Mouse (Mus musculus): ENCODE data around the gene Stab2. TPM values are rescaled to one million over a fixed set of nuclear protein-coding genes. Genes with fewer than 3 reads are reported as not detected.

Stab2 gene
- total and polyA plus RNA-seq, 3 experiments = 0.09 TPM; not detected in 2

DNA sequence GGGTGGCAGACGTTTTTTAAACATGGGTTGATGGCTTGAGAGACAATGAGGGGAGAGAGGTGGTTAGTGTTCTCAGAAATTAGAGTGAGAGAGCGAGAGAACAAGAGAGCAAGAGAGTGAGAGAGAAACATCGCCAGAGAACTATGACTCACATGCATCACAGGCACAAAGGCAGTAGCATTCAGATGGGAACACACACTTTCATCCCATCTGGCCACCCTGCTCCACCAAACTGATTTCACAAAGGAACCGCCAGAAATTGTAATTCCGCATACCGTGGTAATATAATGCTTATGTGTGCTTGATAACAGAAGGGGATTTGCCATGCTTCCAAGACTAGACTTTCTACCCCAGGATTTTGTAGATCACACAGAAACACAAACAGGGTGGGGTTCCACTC is 38.5 kb downstream of the Stab2 start:
- Histone ChIP-seq H3K79me2 (replicated peaks; ENCODE audit: control insufficient read depth, extremely low read depth, insufficient read depth, poor library complexity, severe bottlenecking) (no peaks in the 10 kb centered on the region), H3K27me3 (replicated peaks) (peaks cover 5% of the 10 kb centered on the region), H3K27ac (ENCODE audit: insufficient read depth, low read depth) (no peak overlapping the region), H3K4me1 (ENCODE audit: control insufficient read depth in 1 of 2, insufficient read depth in 2 of 2) (peaks cover 0 to 3% of the 10 kb centered on the region in 2 experiments; a peak in 1 of 4 replicates), H3K4me2 (ENCODE audit: insufficient read depth, low read depth, poor library complexity, severe bottlenecking) (no peak overlapping the region), H3K36me3 (replicated peaks in 1 of 2; ENCODE audit: control insufficient read depth in 1 of 2, insufficient read depth in 1 of 2, low read length in 1 of 2) (no peaks in the 10 kb centered on the region), H3K9me3 (replicated peaks; ENCODE audit: low read length) (no peaks in the 10 kb centered on the region), H3K4me3 (replicated peaks in 1 of 3; ENCODE audit: low read depth in 2 of 3, low read length in 2 of 3, poor library complexity in 1 of 3) (no peak overlapping the region), H3K9ac (ENCODE audit: insufficient read depth, low read depth) (no peak overlapping the region)
- DNase-seq (ENCODE audit: extremely low read depth) = no peak
- in situ Hi-C loops (cut with MboI; ENCODE audit: low pct_ligation_motif_present, low pct_unique_long_range_greater_than_20kb, low sequenced_read_pairs) = no loop called here
- dilution Hi-C loops (cut with MboI; ENCODE audit: extremely low pct_ligation_motif_present, extremely low pct_unique_long_range_greater_than_20kb, low sequenced_read_pairs) = no loop called here
- no peak for TF ChIP-seq NELFE (IDR thresholded peaks at IDR 0.05; ENCODE audit: low read depth, low read length)
- TF ChIP-seq ZNF384 (IDR thresholded peaks at IDR 0.05; ENCODE audit: low read depth, low read length) = no peak
- no peak for TF ChIP-seq TBP (conservative IDR thresholded peaks at IDR 0.05; ENCODE audit: low read depth, low read length)
- TF ChIP-seq UBTF (IDR thresholded peaks at IDR 0.05; ENCODE audit: low read depth, low read length) = no peak
- TF ChIP-seq RCOR1 (conservative IDR thresholded peaks at IDR 0.05; ENCODE audit: low read depth, low read length) = no peak
- no peak for TF ChIP-seq POLR2AphosphoS2 (IDR thresholded peaks at IDR 0.05; ENCODE audit: low read depth, low read length)
- no peak for TF ChIP-seq CTCF (conservative IDR thresholded peaks at IDR 0.05 in 1 of 2, IDR thresholded peaks at IDR 0.05 in 1 of 2; ENCODE audit: low read depth in 2 of 2, low read length in 2 of 2)
- no peak for TF ChIP-seq GABPA (IDR thresholded peaks at IDR 0.05; ENCODE audit: insufficient replicate concordance, low read depth, low read length)
- no peak for TF ChIP-seq ZC3H11A (IDR thresholded peaks at IDR 0.05; ENCODE audit: low read depth, low read length)
- TF ChIP-seq KAT2A (IDR thresholded peaks at IDR 0.05; ENCODE audit: insufficient replicate concordance, low read length) = no peak
- TF ChIP-seq EP300 (IDR thresholded peaks at IDR 0.05; ENCODE audit: low read length) = no peak
- no peak for TF ChIP-seq SIN3A (IDR thresholded peaks at IDR 0.05; ENCODE audit: low read length)
- TF ChIP-seq USF2 (conservative IDR thresholded peaks at IDR 0.05; ENCODE audit: low read depth, low read length) = no peak
- TF ChIP-seq CHD2 (IDR thresholded peaks at IDR 0.05; ENCODE audit: low read length) = no peak
- TF ChIP-seq IRF4 (IDR thresholded peaks at IDR 0.05; ENCODE audit: low read depth, low read length) = no peak
- no peak for TF ChIP-seq MYC (IDR thresholded peaks at IDR 0.05; ENCODE audit: low read depth, low read length)
- no peak for TF ChIP-seq POLR2A (IDR thresholded peaks at IDR 0.05; ENCODE audit: low read depth, low read length)

DNA sequence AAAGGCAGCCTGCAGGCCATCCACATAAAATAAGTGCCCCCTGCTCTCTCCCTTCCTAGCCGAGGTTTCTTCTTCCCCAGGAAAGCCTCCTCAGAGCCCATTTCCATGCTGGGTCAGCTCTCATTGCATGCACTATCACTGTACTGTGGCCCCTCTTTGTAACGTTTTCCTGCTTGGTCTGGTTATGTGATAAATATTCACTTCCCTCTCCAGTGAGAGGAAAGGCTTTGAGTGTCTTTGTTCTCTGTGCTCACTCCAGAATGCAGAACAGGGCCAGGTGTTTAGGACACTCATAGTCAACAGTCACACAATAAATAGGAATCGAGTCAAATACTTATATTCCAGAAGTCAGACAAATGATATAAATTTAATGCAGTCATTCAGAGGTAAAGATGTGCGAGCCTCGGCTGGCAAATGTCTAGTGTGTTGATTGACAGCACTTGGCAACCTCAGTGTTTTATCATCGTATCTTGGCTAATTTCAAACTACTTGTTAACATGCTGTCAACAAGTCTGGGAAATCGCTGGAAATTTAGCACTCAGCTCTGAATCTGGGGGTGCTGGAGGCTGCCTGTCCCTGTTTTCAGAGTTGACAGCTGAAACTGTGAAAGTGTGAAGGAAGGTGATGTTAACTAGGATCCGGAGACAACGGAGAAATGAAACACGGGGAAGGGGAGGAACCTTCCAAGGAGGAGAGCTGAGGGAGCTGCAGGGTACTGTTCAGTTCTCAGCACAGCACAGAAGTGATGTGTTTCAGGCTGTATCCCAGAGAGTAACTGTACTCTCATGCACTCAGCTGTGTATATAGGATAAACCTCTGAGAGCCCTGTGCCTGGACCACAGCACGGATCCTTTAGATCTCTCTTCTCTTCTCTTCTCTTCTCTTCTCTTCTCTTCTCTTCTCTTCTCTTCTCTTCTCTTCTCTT is 46.0 kb downstream of the Stab2 start:
- no peak overlapping the region for H3K4me3 ChIP-seq (replicated peaks in 1 of 3; ENCODE audit: low read depth in 2 of 3, low read length in 2 of 3, poor library complexity in 1 of 3)
- H3K4me2 ChIP-seq (ENCODE audit: insufficient read depth, low read depth, poor library complexity, severe bottlenecking) = no peak overlapping the region
- no peak for DNase-seq (ENCODE audit: extremely low read depth)
- no peak overlapping the region for H3K27ac ChIP-seq (ENCODE audit: insufficient read depth, low read depth)
- H3K9ac ChIP-seq (ENCODE audit: insufficient read depth, low read depth) = no peak overlapping the region
- in situ Hi-C loops (cut with MboI; ENCODE audit: low pct_ligation_motif_present, low pct_unique_long_range_greater_than_20kb, low sequenced_read_pairs) (no loop called here), dilution Hi-C loops (cut with MboI; ENCODE audit: extremely low pct_ligation_motif_present, extremely low pct_unique_long_range_greater_than_20kb, low sequenced_read_pairs) (no loop called here)
- TF ChIP-seq ELF1 (IDR thresholded peaks at IDR 0.05; ENCODE audit: low read depth, low read length) (no peak), CHD1 (IDR thresholded peaks at IDR 0.05; ENCODE audit: low read depth, low read length) (no peak), TCF12 (IDR thresholded peaks at IDR 0.05; ENCODE audit: low read depth, low read length) (no peak), ZNF384 (IDR thresholded peaks at IDR 0.05; ENCODE audit: low read depth, low read length) (no peak), MYC (IDR thresholded peaks at IDR 0.05; ENCODE audit: low read depth, low read length) (no peak), SMC3 (IDR thresholded peaks at IDR 0.05; ENCODE audit: low read depth, low read length) (no peak), CHD2 (IDR thresholded peaks at IDR 0.05; ENCODE audit: low read length) (no peak), JUND (conservative IDR thresholded peaks at IDR 0.05; ENCODE audit: low read depth, low read length) (no peak), NELFE (IDR thresholded peaks at IDR 0.05; ENCODE audit: low read depth, low read length) (no peak), JUN (IDR thresholded peaks at IDR 0.05; ENCODE audit: insufficient read depth, low read depth, low read length) (no peak), HCFC1 (IDR thresholded peaks at IDR 0.05; ENCODE audit: low read depth, low read length) (no peak), MAZ (IDR thresholded peaks at IDR 0.05; ENCODE audit: low read depth, low read length) (no peak), GABPA (IDR thresholded peaks at IDR 0.05; ENCODE audit: insufficient replicate concordance, low read depth, low read length) (no peak), USF1 (IDR thresholded peaks at IDR 0.05; ENCODE audit: low read depth, low read length) (no peak), POLR2A (IDR thresholded peaks at IDR 0.05; ENCODE audit: low read depth, low read length) (no peak), USF2 (conservative IDR thresholded peaks at IDR 0.05; ENCODE audit: low read depth, low read length) (no peak)
- no peaks in the 10 kb centered on the region for H3K27me3 ChIP-seq (replicated peaks)
- H3K4me1 ChIP-seq (ENCODE audit: control insufficient read depth in 1 of 2, insufficient read depth in 2 of 2) = no peaks in the 10 kb centered on the region
- H3K36me3 ChIP-seq (replicated peaks in 1 of 2; ENCODE audit: control insufficient read depth in 1 of 2, insufficient read depth in 1 of 2, low read length in 1 of 2) = no peaks in the 10 kb centered on the region
- no peaks in the 10 kb centered on the region for H3K79me2 ChIP-seq (replicated peaks; ENCODE audit: control insufficient read depth, extremely low read depth, insufficient read depth, poor library complexity, severe bottlenecking)
- H3K9me3 ChIP-seq (replicated peaks; ENCODE audit: low read length) = no peaks in the 10 kb centered on the region
